1 mouse cellular context compared by ENCODE assay signal in the genomic region with DNA sequence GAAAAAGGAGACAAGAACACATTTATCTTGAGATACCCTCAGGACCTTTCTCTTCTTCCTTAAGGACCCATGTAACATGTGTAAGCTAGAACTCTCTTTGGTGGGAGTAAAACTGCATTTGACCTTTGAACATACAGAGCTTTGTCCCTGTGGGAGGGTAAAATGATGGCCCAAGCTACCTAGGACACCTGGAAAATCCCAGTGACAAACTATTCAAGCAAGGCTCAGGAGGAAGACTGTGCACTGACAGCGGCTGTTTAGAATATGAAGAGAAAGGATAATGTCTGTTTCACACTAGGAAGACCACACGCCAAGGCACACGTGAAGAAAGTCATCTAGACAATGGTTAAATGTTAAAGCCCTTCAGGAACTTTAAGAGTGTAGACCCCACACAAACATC.
TF ChIP-seq lines count a peak whose summit lies in the region.

No protein-coding gene starts in this region.

TF ChIP-seq in ES-E14, 5 proteins besides CTCF, POLR2A, EP300 and RAD21 (continued from another document):
- TF ChIP-seq ZC3H11A (IDR thresholded peaks at IDR 0.05; ENCODE audit: borderline replicate concordance, low read depth, low read length): no peak
- no peak for TF ChIP-seq ZNF384 (IDR thresholded peaks at IDR 0.05; ENCODE audit: low read depth, low read length)
- no peak for TF ChIP-seq CHD2 (IDR thresholded peaks at IDR 0.05; ENCODE audit: low read depth, low read length)
- TF ChIP-seq HCFC1 (IDR thresholded peaks at IDR 0.05; ENCODE audit: borderline replicate concordance, insufficient read depth, low read length): no peak
